Mouse (Mus musculus): ENCODE measurements around the gene Ercc6.

- TF ChIP-seq CTCF (IDR thresholded peaks at IDR 0.05) (no peak), EP300 (IDR thresholded peaks at IDR 0.05) (no peak)
Observed at GRCm38 (mm10) chr14:32522336-32522735, 9.0 kb downstream of the Ercc6 start.

All from lung, postnatal 0 days (tissue).